Mouse (Mus musculus) liver, embryonic 12.5 days (tissue): Measurements from ENCODE around the gene Gnaq. TPM values are rescaled to one million over a fixed set of nuclear protein-coding genes. Genes with fewer than 3 reads are reported as not detected.

Experiments
- ATAC-seq: fragments of 200-750 bp; cut with Nextera tagmentation; 2 replicates; pipeline ENCODE4 v1.8.0; 2017; ENCODE audit warnings: moderate number of reproducible peaks, mild to moderate bottlenecking, moderate library complexity
- H3K27ac ChIP-seq: fragments of 300-500 bp; sonication (generic); 2 replicates; pipeline ENCODE4 v1.5.1; 2016; ENCODE audit warnings: mild to moderate bottlenecking
- H3K27me3 ChIP-seq: fragments of 300-500 bp; sonication (generic); replicated peaks from 2 replicates; pipeline ENCODE4 v1.6.1; 2016; ENCODE audit warnings: mild to moderate bottlenecking, moderate library complexity
- H3K36me3 ChIP-seq: fragments of 300-500 bp; sonication (generic); 2 replicates; pipeline ENCODE4 v1.6.1; 2016; ENCODE audit warnings: mild to moderate bottlenecking, moderate library complexity
- H3K4me1 ChIP-seq: fragments of 300-500 bp; sonication (generic); 2 replicates; pipeline ENCODE4 v1.6.1; 2016
- H3K4me2 ChIP-seq: fragments of 300-500 bp; sonication (generic); 2 replicates; pipeline ENCODE4 v1.6.1; 2016; ENCODE audit warnings: mild to moderate bottlenecking, moderate library complexity
- H3K4me3 ChIP-seq: fragments of 300-500 bp; sonication (generic); 2 replicates; pipeline ENCODE4 v1.5.1; 2016; ENCODE audit warnings: mild to moderate bottlenecking, moderate library complexity
- H3K9ac ChIP-seq: fragments of 300-500 bp; sonication (generic); 2 replicates; pipeline ENCODE4 v1.6.1; 2016; ENCODE audit warnings: mild to moderate bottlenecking, moderate library complexity
- H3K9me3 ChIP-seq: fragments of 300-500 bp; sonication (generic); replicated peaks from 2 replicates; pipeline ENCODE4 v1.6.1; 2016; ENCODE audit warnings: mild to moderate bottlenecking, moderate library complexity
- WGBS: fragments of 180-500 bp; shearing (Covaris S2); methylation state at CpG from one replicate; pipeline ENCODE4 v1.1.7; 2016; ENCODE audit not compliant: insufficient replicate concordance; 5-methylcytosine and 5-hydroxymethylcytosine counted together
- polyA plus RNA-seq: library from polyadenylated mRNA; unstranded; fragments of >200 nt; fragmentation: Nextera tagmentation; extraction: Ambion mirVana; gene quantifications from 2 replicates; pipeline ENCODE4 v1.2.1, GENCODE M21; 2016

Gene Gnaq
- polyA plus RNA-seq, 1 experiment from 2014 or later, result 5.6 TPM

DNA sequence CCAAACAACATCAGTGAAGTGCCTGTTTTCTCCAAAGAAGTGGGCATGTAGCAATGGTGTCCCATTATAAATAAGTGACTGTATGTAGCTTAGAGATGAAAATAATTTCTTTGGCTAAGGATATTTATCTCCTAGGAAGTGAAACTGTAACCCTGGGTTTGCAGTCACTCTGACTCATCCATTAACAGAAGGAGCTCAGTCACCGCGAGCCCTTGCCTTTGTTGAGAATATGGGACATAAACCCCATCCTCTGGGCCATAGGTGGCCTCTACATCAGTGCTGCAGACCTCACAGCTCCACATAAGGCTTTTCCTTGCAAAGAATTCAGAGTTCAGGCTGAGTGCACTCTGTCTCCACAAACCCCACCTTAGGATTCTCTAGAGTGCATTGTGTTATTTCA is 77.0 kb downstream of the Gnaq start:
- WGBS, result 71% methylated on average over 2 of the region's 2 CpGs
- no peak for ATAC-seq
- Histone ChIP-seq H3K4me1 (peaks cover 9% of the 10 kb centered on the region; the same call in 1 of the 2 replicates), H3K36me3 (no peaks in the 10 kb centered on the region), H3K4me2 (no peak overlapping the region), H3K9me3 (no peaks in the 10 kb centered on the region), H3K27ac (no peak overlapping the region), H3K27me3 (no peaks in the 10 kb centered on the region), H3K4me3 (no peak overlapping the region), H3K9ac (no peak overlapping the region)

- Histone ChIP-seq H3K36me3 (peaks cover 6% of the 10 kb centered on the region; the same call in 1 of the 2 replicates), H3K4me1 (0 out of 2 replicates have a peak, but pooled peaks cover 7% of the 10 kb centered on the region), H3K9ac (no peak overlapping the region), H3K27me3 (no peaks in the 10 kb centered on the region), H3K4me3 (no peak overlapping the region), H3K27ac (no peak overlapping the region), H3K4me2 (no peak overlapping the region), H3K9me3 (no peaks in the 10 kb centered on the region)
- 77% methylated on average over 6 of the region's 6 CpGs for WGBS
- no peak for ATAC-seq
These were observed 82.3 kb downstream of the Gnaq start for GRCm38 (mm10) chr19:16214946-16215345.

DNA sequence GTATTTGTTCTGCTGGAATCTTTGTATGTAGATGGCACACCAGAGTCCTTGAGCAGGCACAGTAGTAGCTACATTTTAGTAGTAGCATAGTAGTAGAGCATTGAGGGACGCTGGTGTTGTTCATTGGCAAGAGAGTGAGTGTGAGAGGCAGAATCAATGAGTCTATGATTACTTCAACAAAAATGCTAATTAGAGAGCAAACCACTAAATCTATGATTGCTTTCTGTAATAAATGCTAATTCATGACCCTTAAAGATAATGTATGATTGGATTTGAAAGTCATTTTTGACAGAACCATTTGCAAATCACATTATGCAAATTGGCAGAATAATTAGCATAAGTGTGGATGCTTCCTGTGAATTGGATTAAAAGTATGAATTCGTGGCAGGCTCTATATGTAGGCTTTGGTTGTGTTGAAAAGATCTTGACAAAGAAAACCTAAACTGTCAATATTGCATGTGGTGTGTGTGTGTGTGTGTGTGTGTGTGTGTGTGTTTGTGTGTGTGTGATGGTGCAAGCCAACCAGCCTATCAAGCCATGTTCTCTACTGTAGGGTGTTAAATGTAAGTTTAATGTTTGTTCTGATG is 82.9 kb downstream of the Gnaq start:
- no peaks in the 10 kb centered on the region for H3K9me3 ChIP-seq
- no peak overlapping the region for H3K27ac ChIP-seq
- H3K36me3 ChIP-seq, result peaks cover 9% of the 10 kb centered on the region
- no peak for ATAC-seq
- H3K27me3 ChIP-seq, result no peaks in the 10 kb centered on the region
- no peak overlapping the region for H3K4me2 ChIP-seq
- no peak overlapping the region for H3K9ac ChIP-seq
- WGBS, result 71% methylated on average over 2 of the region's 2 CpGs
- H3K4me1 ChIP-seq, result 0 out of 2 replicates have a peak, but pooled peaks cover 7% of the 10 kb centered on the region
- no peak overlapping the region for H3K4me3 ChIP-seq

DNA sequence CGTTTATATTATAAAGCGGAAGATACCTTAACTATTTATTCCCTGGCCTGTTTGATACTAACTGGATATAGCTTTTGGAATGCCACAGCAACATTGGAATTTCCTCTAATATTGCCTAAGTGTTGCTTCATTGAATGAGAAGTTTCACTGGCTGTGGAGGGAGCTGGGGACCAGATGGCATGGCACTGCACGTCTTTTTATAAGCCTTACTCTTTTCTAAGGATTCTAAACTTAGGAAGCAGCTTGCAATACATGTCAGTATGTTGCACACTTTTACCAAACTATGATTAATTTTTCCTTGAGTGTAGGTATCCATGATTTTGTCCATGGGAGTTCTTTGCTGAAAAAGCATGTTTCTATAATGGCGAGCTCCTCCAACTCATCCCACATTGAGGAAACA is 87.3 kb downstream of the Gnaq start:
- Histone ChIP-seq H3K27me3 (no peaks in the 10 kb centered on the region), H3K9me3 (no peaks in the 10 kb centered on the region), H3K36me3 (peaks cover 11% of the 10 kb centered on the region), H3K4me3 (no peak overlapping the region), H3K27ac (no peak overlapping the region), H3K9ac (no peak overlapping the region), H3K4me1 (0 out of 2 replicates have a peak, but pooled peaks cover 7% of the 10 kb centered on the region), H3K4me2 (no peak overlapping the region)
- no peak for ATAC-seq
- 71% methylated on average over 4 of the region's 4 CpGs for WGBS

GRCm38 (mm10) chr19:16222526-16222925 is 89.9 kb downstream of the Gnaq start:
- ATAC-seq, result no peak
- 34% methylated on average over 3 of the region's 3 CpGs for WGBS
- Histone ChIP-seq H3K27ac (no peak overlapping the region), H3K9me3 (no peaks in the 10 kb centered on the region), H3K9ac (no peak overlapping the region), H3K36me3 (peaks cover 16% of the 10 kb centered on the region), H3K4me3 (no peak overlapping the region), H3K4me2 (no peak overlapping the region), H3K27me3 (no peaks in the 10 kb centered on the region), H3K4me1 (0 out of 2 replicates have a peak, but pooled peaks cover 7% of the 10 kb centered on the region)

DNA sequence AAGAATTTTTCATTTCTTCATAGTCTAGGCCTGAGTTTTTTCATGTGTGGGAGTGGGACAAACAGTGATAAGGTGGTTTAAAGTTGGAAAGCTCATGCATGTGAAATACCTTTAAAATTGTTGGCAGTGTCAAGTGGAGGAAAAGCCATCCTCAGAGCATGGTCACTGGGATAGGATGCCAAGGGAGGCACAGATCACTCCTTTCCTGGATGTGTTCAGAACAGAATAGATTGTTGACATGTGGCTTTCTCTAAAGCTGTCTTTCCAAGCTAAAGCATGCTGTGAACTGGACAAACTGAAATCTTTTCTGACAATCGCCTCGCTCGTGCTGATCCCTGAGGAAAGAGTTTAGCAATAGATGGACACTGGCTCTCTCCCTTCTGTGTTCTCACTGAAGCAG is 90.5 kb downstream of the Gnaq start:
- ATAC-seq, result no peak
- 73% methylated on average over 3 of the region's 3 CpGs for WGBS

GRCm38 (mm10) chr19:16224831-16225230 is 92.2 kb downstream of the Gnaq start:
- WGBS, result 38% methylated on average over 2 of the region's 2 CpGs
- ATAC-seq, result no peak
- H3K27me3 ChIP-seq, result no peaks in the 10 kb centered on the region
- H3K4me1 ChIP-seq, result no peaks in the 10 kb centered on the region
- H3K9ac ChIP-seq, result no peak overlapping the region
- no peak overlapping the region for H3K4me2 ChIP-seq
- H3K27ac ChIP-seq, result no peak overlapping the region
- H3K4me3 ChIP-seq, result no peak overlapping the region
- peaks cover 11% of the 10 kb centered on the region for H3K36me3 ChIP-seq
- H3K9me3 ChIP-seq, result no peaks in the 10 kb centered on the region

More for the DNA sequence above, 90.5 kb downstream of the Gnaq start:
- Histone ChIP-seq H3K4me1 (0 out of 2 replicates have a peak, but pooled peaks cover 7% of the 10 kb centered on the region), H3K4me2 (no peak overlapping the region), H3K9me3 (no peaks in the 10 kb centered on the region), H3K4me3 (no peak overlapping the region), H3K9ac (no peak overlapping the region), H3K36me3 (peaks cover 16% of the 10 kb centered on the region), H3K27me3 (no peaks in the 10 kb centered on the region), H3K27ac (no peak overlapping the region)

- no peak for ATAC-seq
- Histone ChIP-seq H3K9ac (no peak overlapping the region), H3K9me3 (no peaks in the 10 kb centered on the region), H3K4me3 (no peak overlapping the region), H3K36me3 (no peaks in the 10 kb centered on the region), H3K4me2 (no peak overlapping the region), H3K4me1 (no peaks in the 10 kb centered on the region), H3K27ac (no peak overlapping the region), H3K27me3 (no peaks in the 10 kb centered on the region)
- 45% methylated on average over 1 of the region's 1 CpGs for WGBS
These were observed 99.0 kb downstream of the Gnaq start for GRCm38 (mm10) chr19:16231584-16231983.

DNA sequence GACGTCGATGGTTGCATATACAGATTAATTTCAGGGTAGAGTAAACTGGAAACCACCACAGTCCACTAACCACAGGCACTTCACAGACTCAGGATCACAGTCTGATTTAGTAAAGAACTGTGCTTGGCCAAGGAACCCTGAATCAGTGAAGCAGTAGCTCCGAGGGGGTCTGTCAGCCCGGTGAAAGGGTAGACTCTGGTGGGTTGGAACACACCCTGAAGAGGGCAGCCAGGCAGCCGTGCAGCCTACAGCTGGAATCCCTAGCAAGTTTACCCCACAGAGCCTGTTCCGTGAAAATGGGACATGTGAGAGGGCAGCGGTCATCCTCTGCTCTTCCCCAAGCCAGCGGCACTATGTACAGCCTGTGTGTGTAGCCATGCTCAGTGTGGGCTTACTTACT is 103.0 kb downstream of the Gnaq start:
- no peak overlapping the region for H3K27ac ChIP-seq
- no peaks in the 10 kb centered on the region for H3K27me3 ChIP-seq
- H3K4me3 ChIP-seq, result no peak overlapping the region
- H3K4me2 ChIP-seq, result no peak overlapping the region
- 74% methylated on average over 8 of the region's 8 CpGs for WGBS
- no peak for ATAC-seq
- no peak overlapping the region for H3K9ac ChIP-seq
- H3K4me1 ChIP-seq, result peaks cover 4% of the 10 kb centered on the region; the same call in 1 of the 2 replicates
- H3K36me3 ChIP-seq, result no peaks in the 10 kb centered on the region
- no peaks in the 10 kb centered on the region for H3K9me3 ChIP-seq

DNA sequence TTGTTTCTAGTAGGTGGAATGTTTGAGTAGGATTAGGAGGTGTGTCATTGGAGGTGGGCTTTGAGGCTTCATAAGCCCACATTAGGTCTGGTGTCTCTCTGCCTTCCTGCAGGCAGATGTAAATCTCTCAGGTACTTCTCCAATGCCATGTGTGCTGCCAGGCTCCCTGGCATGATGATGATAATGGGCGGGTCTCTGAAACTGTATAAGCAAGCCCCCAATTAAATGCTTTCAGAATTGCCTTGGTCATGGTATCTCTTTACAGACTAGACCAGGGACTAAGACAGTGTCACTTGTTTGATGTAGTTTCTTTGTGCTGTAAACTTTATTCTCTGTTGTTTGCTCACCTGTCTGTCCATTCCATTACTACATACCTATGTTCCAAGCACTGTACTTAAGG is 104.4 kb downstream of the Gnaq start:
- H3K4me1 ChIP-seq, result peaks cover 11% of the 10 kb centered on the region; the same call in 1 of the 2 replicates
- no peak for ATAC-seq
- no peak overlapping the region for H3K9ac ChIP-seq
- H3K27me3 ChIP-seq, result no peaks in the 10 kb centered on the region
- no peaks in the 10 kb centered on the region for H3K9me3 ChIP-seq
- no peak overlapping the region for H3K4me2 ChIP-seq
- no peak overlapping the region for H3K4me3 ChIP-seq
- H3K27ac ChIP-seq, result no peak overlapping the region
- no peaks in the 10 kb centered on the region for H3K36me3 ChIP-seq
- WGBS, result 74% methylated on average over 1 of the region's 1 CpGs

DNA sequence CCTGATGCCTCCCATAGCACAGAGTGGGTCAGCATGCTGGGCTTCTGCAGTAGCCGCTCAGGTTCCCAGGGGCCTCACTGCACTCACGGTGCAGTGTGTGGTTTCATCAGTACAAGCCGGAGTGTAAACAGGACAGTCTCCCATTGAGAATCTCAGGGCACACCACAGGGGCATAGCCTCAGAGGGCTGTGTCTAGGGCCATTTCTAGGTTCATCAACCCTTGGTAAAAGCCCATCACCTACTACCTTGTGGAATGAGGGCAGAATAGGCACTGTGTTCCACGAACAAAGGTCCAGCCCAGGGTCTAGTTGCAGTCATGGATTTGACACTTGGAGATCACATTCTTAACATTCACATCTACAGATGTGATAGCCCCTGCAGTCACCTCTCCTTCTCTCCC is 105.4 kb downstream of the Gnaq start:
- Histone ChIP-seq H3K9ac (no peak overlapping the region), H3K36me3 (no peaks in the 10 kb centered on the region), H3K27ac (no peak overlapping the region), H3K9me3 (no peaks in the 10 kb centered on the region), H3K4me2 (no peak overlapping the region), H3K4me3 (no peak overlapping the region), H3K4me1 (peaks cover 11% of the 10 kb centered on the region; the same call in 1 of the 2 replicates), H3K27me3 (no peaks in the 10 kb centered on the region)
- WGBS, result 63% methylated on average over 4 of the region's 4 CpGs
- no peak for ATAC-seq

- H3K36me3 ChIP-seq, result no peaks in the 10 kb centered on the region
- WGBS, result 61% methylated on average over 2 of the region's 2 CpGs
- ATAC-seq, result no peak
- H3K4me3 ChIP-seq, result no peak overlapping the region
- no peak overlapping the region for H3K4me2 ChIP-seq
- no peaks in the 10 kb centered on the region for H3K27me3 ChIP-seq
- H3K4me1 ChIP-seq, result peaks cover 11% of the 10 kb centered on the region; the same call in 1 of the 2 replicates
- no peak overlapping the region for H3K27ac ChIP-seq
- no peak overlapping the region for H3K9ac ChIP-seq
- no peaks in the 10 kb centered on the region for H3K9me3 ChIP-seq
These were observed 105.9 kb downstream of the Gnaq start for GRCm38 (mm10) chr19:16238512-16238911.

DNA sequence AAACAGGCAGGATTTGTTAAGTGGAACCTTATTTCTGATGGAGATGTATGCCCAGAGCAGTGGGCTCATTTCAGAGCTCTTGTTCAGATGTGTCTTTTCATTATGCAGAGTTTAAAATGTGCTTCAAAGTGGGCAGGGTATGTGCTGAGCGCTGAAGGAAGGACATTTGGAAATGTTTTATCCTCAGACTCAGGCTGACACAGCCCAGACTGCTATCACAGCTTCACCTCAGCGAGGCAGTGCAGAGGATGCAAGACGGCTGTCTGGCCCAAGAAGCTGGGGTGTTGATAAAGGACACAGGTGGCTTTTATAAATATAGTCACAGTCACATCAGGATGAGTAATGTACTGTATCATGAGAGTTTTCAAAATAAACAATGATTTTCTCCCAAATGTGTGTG is 110.1 kb downstream of the Gnaq start:
- H3K9me3 ChIP-seq, result no peaks in the 10 kb centered on the region
- H3K27ac ChIP-seq, result no peak overlapping the region
- H3K36me3 ChIP-seq, result no peaks in the 10 kb centered on the region
- no peak overlapping the region for H3K9ac ChIP-seq
- 45% methylated on average over 3 of the region's 3 CpGs for WGBS
- H3K4me3 ChIP-seq, result no peak overlapping the region
- H3K4me1 ChIP-seq, result peaks cover 14% of the 10 kb centered on the region; the same call in 1 of the 2 replicates
- no peak overlapping the region for H3K4me2 ChIP-seq
- no peak for ATAC-seq
- H3K27me3 ChIP-seq, result no peaks in the 10 kb centered on the region
